Mouse (Mus musculus) right cerebral cortex, postnatal 14 days (tissue): ENCODE results near the gene 1700016H13Rik.

ENCODE experiments used
- DNase-seq: peaks from one replicate; pipeline ENCODE4 v3.0.0; 2022

1700016H13Rik gene

GRCm38 (mm10) chr5:103655346-103656118 lies at the start of gene 1700016H13Rik:
TSS of gene 1700016H13Rik (minus strand) at chr5:103656010.
- peak; percentile 57 for DNase-seq

- DNase-seq = no peak
Observed at GRCm38 (mm10) chr5:103705331-103705730, 49.5 kb upstream of the 1700016H13Rik start.

- no peak for DNase-seq
Observed at GRCm38 (mm10) chr5:103702527-103702926, 46.7 kb upstream of the 1700016H13Rik start.

- DNase-seq = no peak
Observed at GRCm38 (mm10) chr5:103701466-103701865, 45.7 kb upstream of the 1700016H13Rik start.

DNA sequence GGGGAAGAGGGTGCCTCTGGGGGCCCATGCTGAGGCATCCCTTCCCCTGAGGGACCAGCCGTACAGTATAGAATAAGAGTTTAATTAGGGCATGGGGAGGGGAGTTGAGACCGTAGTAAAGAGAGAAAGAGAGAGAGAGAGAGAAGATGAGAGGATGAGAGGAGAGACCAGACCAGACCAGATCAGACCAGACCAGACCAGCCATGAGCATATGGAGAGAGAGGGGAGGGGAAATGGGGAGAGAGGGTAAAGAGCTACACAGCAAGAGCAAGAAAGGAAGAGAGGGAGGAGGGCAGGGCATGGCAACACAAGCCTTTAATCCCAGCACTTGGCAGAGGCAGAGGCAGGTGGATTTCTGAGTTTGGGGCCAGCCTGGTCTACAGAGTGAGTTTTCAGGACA lies 44.9 kb upstream of the 1700016H13Rik start:
- DNase-seq = no peak

DNA sequence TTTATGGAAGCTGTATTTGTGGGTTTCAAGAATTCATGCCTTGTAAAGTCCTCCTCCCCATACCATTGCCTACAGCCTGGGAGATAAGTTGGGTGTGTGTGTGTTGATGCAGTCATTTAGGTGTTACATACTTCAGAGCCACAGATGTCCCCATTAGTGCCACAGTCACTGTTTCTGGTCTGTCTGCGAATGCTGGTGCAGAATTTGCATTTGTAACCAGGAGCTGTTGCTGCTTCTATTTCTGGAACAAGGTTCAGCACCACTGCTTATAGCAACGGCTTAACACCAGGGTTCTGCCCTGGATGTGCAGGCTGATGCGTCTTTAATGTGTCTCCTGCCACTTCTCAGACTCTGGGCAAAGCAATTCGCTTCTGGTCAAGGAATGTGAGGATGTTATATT lies 43.7 kb upstream of the 1700016H13Rik start:
- DNase-seq = no peak

- no peak for DNase-seq
Observed at GRCm38 (mm10) chr5:103698577-103698976, 42.8 kb upstream of the 1700016H13Rik start.

DNA sequence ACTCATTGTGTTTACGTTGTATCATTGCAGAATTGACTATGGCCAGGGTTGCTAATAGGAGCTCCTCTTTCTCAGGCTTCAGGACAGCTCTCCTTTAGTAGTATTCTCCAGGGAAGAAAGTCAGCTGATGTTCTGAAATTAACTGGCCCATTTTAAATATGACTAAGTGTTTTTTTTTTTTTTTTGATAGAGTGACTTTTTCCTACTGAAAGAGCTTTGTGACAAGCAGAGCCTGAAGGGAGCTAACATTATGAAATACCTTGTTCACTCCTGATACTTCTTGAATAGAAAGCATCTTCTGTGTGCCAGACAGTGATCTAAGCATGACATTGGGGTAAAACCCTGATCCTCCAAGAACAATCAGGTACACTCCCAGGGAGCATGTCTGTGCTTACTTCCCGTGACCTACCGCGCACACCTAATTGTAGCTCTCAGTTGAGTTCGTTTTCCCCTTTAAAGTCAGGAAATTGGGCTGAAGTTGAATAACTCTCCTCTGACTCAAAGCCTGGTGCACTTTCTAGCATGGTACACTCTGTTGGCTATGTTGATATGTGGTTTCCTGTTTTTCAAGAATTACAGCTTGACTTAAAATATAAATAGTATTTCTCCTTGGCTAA lies 42.2 kb upstream of the 1700016H13Rik start:
- DNase-seq = no peak

- DNase-seq = no peak
Observed at GRCm38 (mm10) chr5:103694094-103694493, 38.3 kb upstream of the 1700016H13Rik start.

DNA sequence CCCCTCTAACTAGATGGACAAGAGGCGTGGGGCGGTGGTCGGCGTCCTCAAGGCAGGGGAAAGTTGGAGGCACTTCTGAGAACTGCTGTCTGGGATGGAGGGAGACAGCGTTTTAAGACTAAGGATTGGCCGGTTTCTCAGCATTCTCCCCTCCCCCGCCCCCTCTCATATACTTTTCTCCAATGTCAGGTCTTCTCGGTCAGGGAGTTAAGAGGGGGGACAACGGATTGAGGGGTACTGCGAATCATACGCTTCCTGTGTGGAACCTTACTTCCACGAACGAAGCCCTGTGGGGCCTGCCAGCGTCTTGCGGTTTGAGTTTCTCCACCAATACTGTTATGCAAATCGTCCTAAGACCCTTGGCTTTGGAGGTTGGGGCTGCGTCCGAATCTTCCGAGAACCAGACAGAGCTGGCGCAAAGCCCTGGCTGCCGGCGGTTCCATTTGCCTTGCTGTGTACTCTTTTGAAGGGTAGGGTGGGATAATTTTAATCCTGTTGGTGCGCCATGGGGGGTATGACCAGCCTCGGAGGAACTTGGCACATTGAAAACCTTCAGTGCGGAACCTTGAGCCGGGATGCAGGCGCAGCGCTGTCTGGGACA lies 37.3 kb upstream of the 1700016H13Rik start:
- no peak for DNase-seq

DNA sequence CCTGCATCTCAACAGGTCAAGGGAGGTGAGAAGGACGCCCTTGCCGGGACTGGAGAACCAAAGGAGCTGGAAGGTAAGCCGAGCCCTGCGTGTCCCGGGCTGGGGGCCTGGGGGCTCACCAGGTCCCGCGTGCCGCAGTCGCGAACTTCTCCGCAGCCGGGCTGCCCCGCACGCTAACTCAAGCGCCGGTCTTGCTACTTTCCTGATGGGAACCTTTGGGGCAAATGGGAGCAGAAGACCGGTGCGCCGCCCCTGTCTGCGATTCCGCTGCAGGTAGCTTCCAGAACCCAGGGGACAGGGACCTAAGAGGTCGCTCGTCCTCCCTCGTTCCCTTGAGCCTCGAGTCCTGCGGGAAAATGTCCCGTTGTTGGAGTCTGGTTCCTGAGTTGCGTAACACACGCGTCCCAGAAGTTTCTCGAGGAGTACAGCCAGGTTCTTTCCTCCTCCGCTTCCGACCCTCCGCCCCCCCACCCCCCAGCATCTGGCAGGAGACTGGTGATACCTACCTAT lies 36.8 kb upstream of the 1700016H13Rik start:
- peak; percentile 8 for DNase-seq

DNA sequence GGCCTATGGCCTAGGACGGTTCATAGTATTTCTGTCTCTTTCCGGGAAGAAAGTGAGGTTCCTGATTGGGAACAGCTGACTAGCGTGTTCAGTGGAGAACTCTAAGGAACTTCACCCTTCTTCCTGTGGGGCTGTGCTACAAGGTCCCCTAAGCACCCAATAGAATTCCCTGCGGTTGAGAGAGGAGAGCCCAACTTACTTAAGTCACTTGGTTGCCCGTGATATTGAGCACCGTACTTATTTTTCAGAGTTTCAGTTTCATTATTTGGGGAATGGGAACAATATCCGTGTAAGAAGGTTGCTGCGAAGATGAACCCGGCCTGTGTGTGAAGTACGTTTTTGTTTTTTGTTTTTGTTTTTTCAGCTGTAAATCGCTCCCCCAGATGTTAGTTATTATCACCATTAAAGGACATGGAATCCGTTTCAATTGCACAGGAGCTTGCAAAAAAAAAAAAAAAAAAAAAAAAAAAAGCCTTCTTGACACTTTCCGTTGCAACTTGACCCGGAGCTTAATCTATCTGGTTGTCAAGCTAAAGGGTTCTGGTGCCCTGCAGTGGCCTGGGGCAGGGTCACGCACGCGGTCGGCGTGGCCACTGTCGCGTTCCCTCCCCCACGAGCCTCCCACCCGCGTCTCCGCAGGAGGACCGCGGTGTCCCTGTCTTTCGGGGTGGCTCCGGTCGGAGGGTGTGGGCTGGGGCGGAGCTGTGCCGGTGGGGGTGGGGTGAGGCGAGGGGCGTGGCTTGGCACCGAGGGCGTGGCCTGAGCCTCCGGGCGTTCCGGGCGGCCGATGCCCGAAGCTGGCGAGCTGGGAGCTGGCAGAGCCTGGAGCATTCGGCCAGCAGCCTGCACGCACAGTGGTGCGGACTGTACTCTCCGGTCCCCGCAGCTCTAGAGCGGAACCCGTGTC lies 36.1 kb upstream of the 1700016H13Rik start, which contains the start of gene Aff1:
Gene Aff1 (plus strand): TSS at position 751 of the 907 bp plus-strand sequence.
- DNase-seq = peak; percentile 71

- no peak for DNase-seq
Observed at GRCm38 (mm10) chr5:103691171-103691570, 35.4 kb upstream of the 1700016H13Rik start.

GRCm38 (mm10) chr5:103690190-103690589 lies 34.4 kb upstream of the 1700016H13Rik start:
- no peak for DNase-seq

GRCm38 (mm10) chr5:103689645-103690044 lies 33.8 kb upstream of the 1700016H13Rik start:
- DNase-seq = no peak

- no peak for DNase-seq
Observed at GRCm38 (mm10) chr5:103681824-103682223, 26.0 kb upstream of the 1700016H13Rik start.

DNA sequence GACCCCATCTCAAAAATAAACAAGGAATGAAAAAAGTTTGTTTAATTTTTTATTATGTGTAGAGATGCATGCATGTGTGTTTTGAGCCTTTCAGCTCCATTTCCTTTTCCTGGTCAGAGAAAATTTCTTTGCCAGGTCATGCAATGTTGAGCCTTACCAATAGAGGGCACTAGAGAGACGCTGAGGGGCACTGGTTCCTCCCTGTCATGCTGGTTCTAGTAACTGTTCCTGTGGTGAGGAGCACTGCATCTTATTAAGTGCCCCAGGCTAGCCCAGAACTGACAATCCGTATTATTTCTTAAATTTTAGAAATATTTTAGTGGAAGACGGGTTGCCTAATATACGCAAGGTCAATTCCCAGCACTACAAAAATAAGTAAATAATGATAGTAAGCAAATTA lies 24.6 kb upstream of the 1700016H13Rik start:
- DNase-seq = no peak

- no peak for DNase-seq
Observed at GRCm38 (mm10) chr5:103678974-103679373, 23.2 kb upstream of the 1700016H13Rik start.

- no peak for DNase-seq
Observed at GRCm38 (mm10) chr5:103677894-103678293, 22.1 kb upstream of the 1700016H13Rik start.

GRCm38 (mm10) chr5:103676289-103676881 lies 20.6 kb upstream of the 1700016H13Rik start:
- DNase-seq = no peak

DNA sequence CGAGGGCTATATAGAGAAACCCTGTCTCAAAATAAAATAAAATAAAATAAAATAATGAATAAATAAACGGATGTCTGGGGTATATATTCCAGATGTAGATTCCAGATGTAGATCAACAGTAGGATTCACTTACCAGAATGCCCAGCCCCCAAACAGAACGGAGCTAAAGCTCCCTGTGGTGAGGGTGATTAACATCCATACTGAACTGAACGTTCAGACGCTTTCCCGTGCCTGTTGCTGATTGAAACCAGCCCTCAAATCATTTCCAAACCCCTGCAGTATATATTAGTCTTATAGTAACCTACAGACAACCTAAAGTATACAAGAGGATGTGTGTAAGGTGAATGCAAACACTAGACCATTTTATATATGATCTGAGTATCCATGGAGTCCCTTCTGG lies 18.7 kb upstream of the 1700016H13Rik start:
- no peak for DNase-seq

DNA sequence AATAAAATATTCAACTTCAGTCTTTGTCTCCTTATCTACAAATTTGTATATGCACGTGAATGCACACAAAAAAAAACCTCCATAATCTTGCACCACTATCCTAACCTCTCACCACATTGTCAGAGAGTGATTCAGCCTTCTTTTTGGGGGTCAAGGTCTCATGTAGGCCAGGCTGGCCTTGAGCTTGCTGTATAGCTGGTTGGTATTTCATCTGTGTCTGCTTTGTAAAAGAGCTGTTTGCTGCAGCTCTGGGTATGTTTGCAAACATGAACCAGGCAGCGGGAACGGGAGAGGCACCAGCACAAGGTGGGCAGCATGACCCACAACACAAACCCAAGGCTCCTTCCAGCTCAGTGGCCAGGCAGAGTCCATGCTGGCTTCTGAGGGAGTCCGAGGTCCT lies 17.8 kb upstream of the 1700016H13Rik start:
- no peak for DNase-seq
